ENCODE assay signal across 9 mouse cellular contexts in genomic region chr1:35846224-35846936, GRCm38 (mm10).
A peak's percentile ranks its signal among the peaks of the same experiment; 100 is the strongest.
DNase-seq lines count a peak whose midpoint lies in the region.
"Had no signal": no experiment of that assay in that cellular context is flagged by ENCODE, and none has a peak within 500 bp of the region (broad histone marks: within the 10 kb centered on the region; RNA-seq: fewer than 3 reads in every experiment).

No protein-coding gene starts in this region.

- H3K27me3 ChIP-seq in splenic B cell, adult 2 months (ENCODE audit: control insufficient read depth, insufficient read depth, low read length, poor library complexity, severe bottlenecking): no peaks in the 10 kb centered on the region
- H3K27me3 ChIP-seq: liver, embryonic 15.5 days had no signal

- peak; percentile 25 to 45 for DNase-seq in gastrocnemius, adult 8-10 months (ENCODE audit: low spot score in 2 of 2)
- DNase-seq in gastrocnemius, postnatal 25 days: no peak
- peak; percentile 18 to 58 for DNase-seq in urinary bladder, postnatal 4 days (ENCODE audit: low spot score in 2 of 2)
- DNase-seq in urinary bladder, postnatal 25 days (ENCODE audit: low spot score): no peak
- DNase-seq in embryo, embryonic 11 days: peak; percentile 37
- peak; percentile 52 for DNase-seq in splenic B cell, adult 2 months (ENCODE audit: low read depth, low spot score)
- no peak for DNase-seq in heart, adult 8-10 months (ENCODE audit: low spot score)
- no peak for DNase-seq in left cerebral cortex, adult 8-10 months (ENCODE audit: low spot score in 2 of 2)

- no peaks in the 10 kb centered on the region for H3K36me3 ChIP-seq in splenic B cell, adult 2 months (ENCODE audit: control insufficient read depth, insufficient read depth, low read length, poor library complexity, severe bottlenecking)
- H3K36me3 ChIP-seq: liver, embryonic 15.5 days had no signal

Comparison
In these comparisons a context has a peak if more than half of its experiments do, and no peak if none do; other contexts are left out.
1. DNase-seq: peak in gastrocnemius, adult 8-10 months (2 of 2), urinary bladder, postnatal 4 days (2 of 2), embryo, embryonic 11 days (single experiment) and splenic B cell, adult 2 months (single experiment); none in gastrocnemius, postnatal 25 days (single experiment), urinary bladder, postnatal 25 days (single experiment), heart, adult 8-10 months (single experiment) and left cerebral cortex, adult 8-10 months (0 of 2).